Mouse (Mus musculus) left cerebral cortex, adult 11 months (tissue): ENCODE data around the gene Csn1s2b.
"Not testable (repeated sequence)": the region's sequence is repeated elsewhere in the genome, so short reads cannot be mapped to it uniquely, and the experiment has no call there.

ENCODE experiments used
- DNase-seq: peaks from one replicate; pipeline ENCODE4 v3.0.0; 2022; ENCODE audit warnings: low spot score

The Csn1s2b gene

DNA sequence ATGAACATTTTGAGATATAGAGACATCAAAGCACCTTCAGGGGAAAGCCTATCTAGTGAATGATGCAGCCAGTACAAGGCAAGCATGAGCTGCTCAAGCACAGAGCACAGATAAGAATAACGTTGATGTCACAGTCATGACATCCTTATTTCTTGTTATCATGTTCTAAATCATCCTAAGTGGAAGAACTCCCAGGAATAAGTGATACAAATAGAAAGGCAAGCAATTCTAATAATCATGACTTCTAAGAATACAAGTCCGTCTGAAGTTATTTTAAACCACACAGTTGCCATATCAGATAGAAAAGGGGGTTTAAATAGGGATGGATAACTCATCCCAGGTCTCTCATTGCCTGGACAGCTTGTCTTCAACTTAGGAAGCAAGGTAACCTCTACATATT lies at the start of gene Csn1s2b:
Csn1s2b (plus strand) TSS at position 301 of the 400 bp plus-strand sequence.
- DNase-seq: no peak

DNA sequence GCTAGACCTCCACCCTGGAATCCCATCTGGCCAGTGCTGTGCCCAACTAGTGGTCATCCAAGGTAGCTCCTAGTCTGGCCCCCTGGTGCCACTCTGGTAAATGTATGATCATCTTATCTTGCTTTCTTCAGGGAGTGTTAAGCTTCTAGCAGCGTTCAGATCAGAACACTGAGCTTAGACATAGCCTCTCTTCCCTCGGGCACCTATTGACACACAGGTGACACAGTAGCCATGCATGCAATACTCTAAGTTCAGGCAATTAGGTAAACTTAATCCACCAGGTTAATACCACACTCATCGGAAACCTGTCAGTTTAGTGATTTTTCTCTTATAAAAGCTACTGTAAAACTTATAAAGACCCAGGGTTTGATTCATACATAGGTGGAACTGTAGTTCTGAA lies 43.3 kb upstream of the Csn1s2b start:
- DNase-seq: no peak

GRCm38 (mm10) chr5:87772151-87772550 lies 35.7 kb upstream of the Csn1s2b start:
- DNase-seq: not testable (repeated sequence)

GRCm38 (mm10) chr5:87774267-87774666 lies 33.6 kb upstream of the Csn1s2b start, which contains the start of gene Csn1s2a:
Csn1s2a (plus strand) TSS chr5:87774567.
- no peak for DNase-seq

DNA sequence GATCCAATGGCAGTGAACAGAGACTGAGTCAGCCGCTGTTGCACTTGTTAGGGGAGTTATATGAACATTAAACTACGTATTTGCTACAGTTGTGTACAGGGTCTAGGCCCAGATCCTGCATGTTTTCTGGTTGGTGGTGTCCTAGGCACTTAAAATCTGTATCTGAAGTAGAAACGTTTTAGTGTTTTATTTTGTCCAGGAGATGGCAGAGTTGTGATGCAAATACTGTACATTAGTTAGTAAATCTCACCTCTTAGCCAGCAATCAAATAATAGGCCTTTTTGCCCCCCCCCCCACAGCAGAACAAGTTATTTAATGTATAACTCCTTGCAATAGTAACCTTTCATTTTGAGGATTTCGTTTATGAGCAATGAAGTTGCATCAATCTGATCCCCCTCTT lies 25.2 kb upstream of the Csn1s2b start:
- DNase-seq: no peak

GRCm38 (mm10) chr5:87809253-87809652 lies 1.4 kb downstream of the Csn1s2b start:
- no peak for DNase-seq

DNA sequence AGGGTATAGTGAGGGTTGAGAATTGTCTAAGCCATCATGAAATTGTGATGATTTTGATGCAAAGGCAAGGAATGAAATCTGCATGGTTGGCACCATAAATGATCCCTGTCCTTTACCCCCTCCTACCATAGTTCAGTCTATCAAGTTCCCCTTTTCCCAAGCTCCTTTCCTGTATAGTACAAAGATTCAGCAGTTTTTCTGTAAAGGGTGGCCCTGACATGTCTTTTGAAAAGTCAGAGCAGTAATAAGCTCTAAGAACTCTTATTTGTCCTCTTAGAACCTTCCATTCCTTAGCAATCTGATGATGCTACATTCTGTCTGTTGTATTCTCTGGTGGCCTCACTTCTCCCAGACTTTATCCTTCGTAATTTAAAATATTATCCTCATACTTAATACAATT lies 17.5 kb downstream of the Csn1s2b start, which contains the start of gene Prr27:
Prr27 (plus strand) TSS at position 301 of the 400 bp plus-strand sequence.
- no peak for DNase-seq

DNA sequence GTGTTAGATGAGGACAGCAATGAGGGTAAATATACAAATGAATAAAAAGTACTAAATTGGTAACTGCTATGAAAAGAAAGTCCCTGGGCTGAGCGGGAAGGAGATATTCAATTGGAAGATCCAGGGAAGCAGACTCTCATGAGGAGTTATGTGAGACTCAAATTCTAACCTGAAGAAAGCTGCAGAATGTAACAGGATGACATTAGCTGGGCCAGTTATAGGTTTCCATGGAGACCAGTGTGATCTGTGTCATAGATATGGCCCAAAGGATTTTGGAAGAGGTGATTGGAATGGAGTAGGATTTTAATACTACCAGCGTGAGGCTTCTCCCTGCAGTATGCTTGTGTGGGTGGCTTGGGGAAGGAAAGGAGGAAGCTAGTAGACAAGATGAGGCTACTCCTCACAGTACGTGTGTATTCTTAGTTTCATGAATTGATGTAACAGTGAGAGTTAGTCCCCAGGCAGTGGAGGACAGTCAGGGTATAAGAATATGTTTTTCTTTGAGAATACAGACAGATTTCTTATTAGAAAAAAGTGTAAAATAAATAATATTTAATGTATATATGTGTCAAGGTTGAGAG lies 47.3 kb downstream of the Csn1s2b start:
- no peak for DNase-seq

- no peak for DNase-seq
These were observed 62.2 kb downstream of the Csn1s2b start for GRCm38 (mm10) chr5:87870084-87870483.

GRCm38 (mm10) chr5:87871423-87871822 lies 63.5 kb downstream of the Csn1s2b start:
- no peak for DNase-seq
